Mouse (Mus musculus): Measurements from ENCODE around the gene Dcaf12. TPM values are rescaled to one million over a fixed set of nuclear protein-coding genes. Genes with fewer than 3 reads are reported as not detected.

Dcaf12 gene
- polyA plus RNA-seq, 1 experiment from 2014 or later, result 78.3 TPM

GRCm38 (mm10) chr4:41304302-41304701, 10.4 kb downstream of the Dcaf12 start:
- Histone ChIP-seq H3K36me3 (peaks cover 70% of the 10 kb centered on the region), H3K4me2 (no peak overlapping the region), H3K4me3 (no peak overlapping the region), H3K9ac (no peak overlapping the region), H3K27me3 (no peaks in the 10 kb centered on the region), H3K27ac (replicated peaks) (no peak overlapping the region), H3K4me1 (replicated peaks) (no peaks in the 10 kb centered on the region), H3K9me3 (no peaks in the 10 kb centered on the region)
- WGBS, result 75% methylated on average over 3 of the region's 3 CpGs
- ATAC-seq (ENCODE audit: low read depth), result no peak

- H3K4me3 ChIP-seq, result no peak overlapping the region
- H3K9me3 ChIP-seq, result no peaks in the 10 kb centered on the region
- ATAC-seq (ENCODE audit: low read depth), result no peak
- WGBS, result 91% methylated on average over 7 of the region's 7 CpGs
- no peak overlapping the region for H3K9ac ChIP-seq
- no peaks in the 10 kb centered on the region for H3K27me3 ChIP-seq
- no peak overlapping the region for H3K4me2 ChIP-seq
- no peaks in the 10 kb centered on the region for H3K4me1 ChIP-seq (replicated peaks)
- H3K36me3 ChIP-seq, result peaks cover 71% of the 10 kb centered on the region
- no peak overlapping the region for H3K27ac ChIP-seq (replicated peaks)
Measured at GRCm38 (mm10) chr4:41303671-41304070, 11.0 kb downstream of the Dcaf12 start.

- Histone ChIP-seq H3K9me3 (no peaks in the 10 kb centered on the region), H3K27ac (replicated peaks) (no peak overlapping the region), H3K36me3 (peaks cover 91% of the 10 kb centered on the region), H3K4me3 (no peak overlapping the region), H3K4me2 (no peak overlapping the region), H3K4me1 (replicated peaks) (no peaks in the 10 kb centered on the region), H3K9ac (no peak overlapping the region), H3K27me3 (no peaks in the 10 kb centered on the region)
- WGBS, result 94% methylated on average over 5 of the region's 5 CpGs
- no peak for ATAC-seq (ENCODE audit: low read depth)
Measured at GRCm38 (mm10) chr4:41298976-41299375, 15.7 kb downstream of the Dcaf12 start.

GRCm38 (mm10) chr4:41295960-41296359, 18.7 kb downstream of the Dcaf12 start:
- H3K4me2 ChIP-seq, result no peak overlapping the region
- WGBS, result 95% methylated on average over 7 of the region's 7 CpGs
- H3K4me1 ChIP-seq (replicated peaks), result no peaks in the 10 kb centered on the region
- no peaks in the 10 kb centered on the region for H3K27me3 ChIP-seq
- H3K4me3 ChIP-seq, result no peak overlapping the region
- peaks cover 99% of the 10 kb centered on the region for H3K36me3 ChIP-seq
- no peak overlapping the region for H3K27ac ChIP-seq (replicated peaks)
- no peak overlapping the region for H3K9ac ChIP-seq
- ATAC-seq (ENCODE audit: low read depth), result no peak
- no peaks in the 10 kb centered on the region for H3K9me3 ChIP-seq

GRCm38 (mm10) chr4:41295507-41295906, 19.2 kb downstream of the Dcaf12 start:
- Histone ChIP-seq H3K27ac (replicated peaks) (no peak overlapping the region), H3K4me1 (replicated peaks) (no peaks in the 10 kb centered on the region), H3K9ac (no peak overlapping the region), H3K36me3 (peaks cover 99% of the 10 kb centered on the region), H3K4me3 (no peak overlapping the region), H3K9me3 (no peaks in the 10 kb centered on the region), H3K27me3 (no peaks in the 10 kb centered on the region), H3K4me2 (no peak overlapping the region)
- 93% methylated on average over 11 of the region's 11 CpGs for WGBS
- no peak for ATAC-seq (ENCODE audit: low read depth)

- H3K27me3 ChIP-seq, result no peaks in the 10 kb centered on the region
- H3K9me3 ChIP-seq, result no peaks in the 10 kb centered on the region
- no peak overlapping the region for H3K4me3 ChIP-seq
- peaks cover 88% of the 10 kb centered on the region for H3K36me3 ChIP-seq
- no peak overlapping the region for H3K4me2 ChIP-seq
- no peak for ATAC-seq (ENCODE audit: low read depth)
- H3K4me1 ChIP-seq (replicated peaks), result no peaks in the 10 kb centered on the region; the same call in 1 of the 2 replicates
- no peak overlapping the region for H3K9ac ChIP-seq
- no peak overlapping the region for H3K27ac ChIP-seq (replicated peaks)
- 80% methylated on average over 4 of the region's 4 CpGs for WGBS
Measured at GRCm38 (mm10) chr4:41293907-41294306, 20.8 kb downstream of the Dcaf12 start.

GRCm38 (mm10) chr4:41289802-41290201, 24.9 kb downstream of the Dcaf12 start:
- WGBS, result 47% methylated on average over 7 of the region's 7 CpGs
- H3K9ac ChIP-seq, result no peak overlapping the region
- ATAC-seq (ENCODE audit: low read depth), result peak; percentile 19; the same call in 1 of the 2 replicates
- H3K36me3 ChIP-seq, result peaks cover 48% of the 10 kb centered on the region
- no peaks in the 10 kb centered on the region; the same call in 1 of the 2 replicates for H3K4me1 ChIP-seq (replicated peaks)
- H3K4me2 ChIP-seq, result no peak overlapping the region
- no peaks in the 10 kb centered on the region for H3K9me3 ChIP-seq
- H3K4me3 ChIP-seq, result no peak overlapping the region
- no peaks in the 10 kb centered on the region for H3K27me3 ChIP-seq
- peak overlapping the region; percentile 30; the same call in 1 of the 2 replicates for H3K27ac ChIP-seq (replicated peaks)

- Histone ChIP-seq H3K4me3 (no peak overlapping the region), H3K9ac (no peak overlapping the region), H3K36me3 (peaks cover 15% of the 10 kb centered on the region), H3K27me3 (no peaks in the 10 kb centered on the region), H3K9me3 (no peaks in the 10 kb centered on the region), H3K4me1 (replicated peaks) (no peaks in the 10 kb centered on the region; the same call in 1 of the 2 replicates), H3K27ac (replicated peaks) (no peak overlapping the region), H3K4me2 (no peak overlapping the region)
- no peak for ATAC-seq (ENCODE audit: low read depth)
- WGBS, result 17% methylated on average over 3 of the region's 3 CpGs
Measured at GRCm38 (mm10) chr4:41286420-41286819, 28.3 kb downstream of the Dcaf12 start.

GRCm38 (mm10) chr4:41284087-41284486, 30.6 kb downstream of the Dcaf12 start:
- Histone ChIP-seq H3K27me3 (no peaks in the 10 kb centered on the region), H3K27ac (replicated peaks) (no peak overlapping the region), H3K4me1 (replicated peaks) (no peaks in the 10 kb centered on the region), H3K4me3 (no peak overlapping the region), H3K4me2 (no peak overlapping the region), H3K9ac (no peak overlapping the region), H3K9me3 (no peaks in the 10 kb centered on the region), H3K36me3 (no peaks in the 10 kb centered on the region)
- 77% methylated on average over 2 of the region's 2 CpGs for WGBS
- ATAC-seq (ENCODE audit: low read depth), result no peak

GRCm38 (mm10) chr4:41275927-41276326, 38.8 kb downstream of the Dcaf12 start:
- H3K4me3 ChIP-seq, result peak overlapping the region; percentile 85
- peak overlapping the region; percentile 93 for H3K9ac ChIP-seq
- peak overlapping the region; percentile 62; the same call in 1 of the 2 replicates for H3K27ac ChIP-seq (replicated peaks)
- WGBS, result 74% methylated on average over 5 of the region's 5 CpGs
- ATAC-seq (ENCODE audit: low read depth), result no peak
- 0 out of 2 replicates have a peak, but pooled peaks cover 3% of the 10 kb centered on the region for H3K36me3 ChIP-seq
- no peaks in the 10 kb centered on the region for H3K9me3 ChIP-seq
- peak overlapping the region; percentile 68 for H3K4me2 ChIP-seq
- H3K4me1 ChIP-seq (replicated peaks), result peaks cover 33% of the 10 kb centered on the region
- no peaks in the 10 kb centered on the region for H3K27me3 ChIP-seq

GRCm38 (mm10) chr4:41274980-41275850, 39.5 kb downstream of the Dcaf12 start, which contains the start of gene Ubap2:
TSS of gene Ubap2 (minus strand) at chr4:41275144.
- Histone ChIP-seq H3K9ac (peak within 1 kb of the TSS; percentile 93), H3K36me3 (0 out of 2 replicates have a peak, but pooled peaks cover 10% of the 10 kb centered on the region), H3K9me3 (no peaks in the 10 kb centered on the region), H3K4me3 (peak within 1 kb of the TSS; percentile 85), H3K27ac (replicated peaks) (peak within 1 kb of the TSS; percentile 91), H3K4me1 (replicated peaks) (peaks cover 33% of the 10 kb centered on the region), H3K27me3 (no peaks in the 10 kb centered on the region), H3K4me2 (peak within 1 kb of the TSS; percentile 88)
- ATAC-seq (ENCODE audit: low read depth), result peak; percentile 97
- under 1% methylated on average over 60 of the region's 60 CpGs for WGBS

- H3K27ac ChIP-seq (replicated peaks), result peak overlapping the region; percentile 91
- H3K4me1 ChIP-seq (replicated peaks), result peaks cover 33% of the 10 kb centered on the region
- peak overlapping the region; percentile 88 for H3K4me2 ChIP-seq
- H3K9ac ChIP-seq, result peak overlapping the region; percentile 93
- ATAC-seq (ENCODE audit: low read depth), result peak; percentile 78
- no peaks in the 10 kb centered on the region for H3K9me3 ChIP-seq
- no peaks in the 10 kb centered on the region for H3K27me3 ChIP-seq
- peak overlapping the region; percentile 85 for H3K4me3 ChIP-seq
- H3K36me3 ChIP-seq, result 0 out of 2 replicates have a peak, but pooled peaks cover 14% of the 10 kb centered on the region
- 3% methylated on average over 18 of the region's 18 CpGs for WGBS
Measured at GRCm38 (mm10) chr4:41274377-41274979, 40.2 kb downstream of the Dcaf12 start.
